Mouse (Mus musculus) erythroid progenitor cell, adult 5-6 weeks (primary cell): ENCODE data around the gene Mphosph10. TPM values are rescaled to one million over a fixed set of nuclear protein-coding genes. Genes with fewer than 3 reads are reported as not detected.

Experiments used
- ATAC-seq: replicated peaks from 2 replicates; pipeline ENCODE4 v1.8.0; 2016; ENCODE audit warnings: moderate number of reproducible peaks, mild to moderate bottlenecking, moderate TSS enrichment, inconsistent platforms; ENCODE audit not compliant: poor library complexity, low FRiP score, severe bottlenecking
- total RNA-seq, 2 experiments: library from RNA; stranded (forward) in 1 of 2; stranded (reverse) in 1 of 2; fragments of 150-400 nt in 1 of 2; fragments of 186-747, 209-891 nt in 1 of 2; gene quantifications; 2 replicates each; pipeline versions ENCODE4 v1.2.3 to v1.2.4; 2015 to 2017; ENCODE audit warnings: low replicate concordance in 2 of 2

The Mphosph10 gene
- 26.0 and 45.8 TPM in 2 replicates for total RNA-seq (2015; ENCODE audit: low replicate concordance)
- 13.9 and 31.8 TPM in 2 replicates for total RNA-seq (2017; ENCODE audit: low replicate concordance)

GRCm38 (mm10) chr7:64392122-64392818, at the start of gene Mphosph10, which contains the start of gene Mcee:
TSS of gene Mphosph10 (minus strand) at chr7:64392268.
TSS of gene Mcee (plus strand) at chr7:64392607.
- ATAC-seq, result peak; percentile 94

- no peak for ATAC-seq
Measured at GRCm38 (mm10) chr7:64440519-64440918, 48.5 kb upstream of the Mphosph10 start.

- ATAC-seq, result no peak
Measured at GRCm38 (mm10) chr7:64439595-64440518, 47.8 kb upstream of the Mphosph10 start.

GRCm38 (mm10) chr7:64424861-64425260, 32.8 kb upstream of the Mphosph10 start:
- ATAC-seq, result no peak

GRCm38 (mm10) chr7:64403989-64404388, 11.9 kb upstream of the Mphosph10 start:
- no peak for ATAC-seq

GRCm38 (mm10) chr7:64402452-64402851, 10.4 kb upstream of the Mphosph10 start:
- no peak for ATAC-seq

- ATAC-seq, result no peak
Measured at GRCm38 (mm10) chr7:64400725-64401124, 8.7 kb upstream of the Mphosph10 start.

GRCm38 (mm10) chr7:64392819-64393151, 717 bp upstream of the Mphosph10 start:
- ATAC-seq, result no peak

- ATAC-seq, result no peak
Measured at GRCm38 (mm10) chr7:64391479-64391878, 589 bp downstream of the Mphosph10 start.

GRCm38 (mm10) chr7:64373830-64374562, 18.1 kb downstream of the Mphosph10 start, which contains the start of gene Fan1:
TSS of gene Fan1 (minus strand) at chr7:64374095.
- ATAC-seq, result peak; percentile 97

GRCm38 (mm10) chr7:64373147-64373829, 18.8 kb downstream of the Mphosph10 start:
- peak; percentile 47; the same call in 1 of the 2 replicates for ATAC-seq

- no peak for ATAC-seq
Measured at GRCm38 (mm10) chr7:64371940-64372878, 19.9 kb downstream of the Mphosph10 start.

- no peak for ATAC-seq
Measured at GRCm38 (mm10) chr7:64369841-64370240, 22.2 kb downstream of the Mphosph10 start.

- no peak for ATAC-seq
Measured at GRCm38 (mm10) chr7:64365863-64366262, 26.2 kb downstream of the Mphosph10 start.

- no peak for ATAC-seq
Measured at GRCm38 (mm10) chr7:64360586-64360945, 31.5 kb downstream of the Mphosph10 start.

GRCm38 (mm10) chr7:64359943-64360585, 32.0 kb downstream of the Mphosph10 start:
- no peak for ATAC-seq

- ATAC-seq, result no peak
Measured at GRCm38 (mm10) chr7:64358666-64359065, 33.4 kb downstream of the Mphosph10 start.

- ATAC-seq, result no peak
Measured at GRCm38 (mm10) chr7:64357405-64357804, 34.7 kb downstream of the Mphosph10 start.
